Mouse (Mus musculus) CH12.LX (cell line): ENCODE measurements at regions not wholly inside any gene's neighbourhood (a gene's known extent, or its start where the extent isn't known, plus 50 kb on each side); places are given as distances from the start of the nearest gene placed in this dataset.

Source experiments
- DNase-seq: peaks from one replicate; pipeline ENCODE4 v3.0.0-alpha.2; 2013; ENCODE audit errors: extremely low read depth
- H3K27ac ChIP-seq: 2 replicates; pipeline ENCODE4 v1.5.1; 2012; ENCODE audit warnings: low read depth, mild to moderate bottlenecking, control low read depth, moderate library complexity; ENCODE audit not compliant: insufficient read depth
- H3K27me3 ChIP-seq: replicated peaks from 2 replicates; pipeline ENCODE3; 2012; ENCODE audit warnings: inconsistent platforms
- H3K36me3 ChIP-seq, 2 experiments: replicated peaks in 1 of 2; 2 replicates each; pipeline versions ENCODE3 to v1.6.1; 2012; ENCODE audit warnings: inconsistent platforms in 1 of 2, low read length in 1 of 2, mild to moderate bottlenecking in 1 of 2, mixed read lengths in 1 of 2, moderate library complexity in 1 of 2; ENCODE audit not compliant: control insufficient read depth in 1 of 2, insufficient read depth in 1 of 2
- H3K4me1 ChIP-seq, 2 experiments: 2 replicates each; pipeline ENCODE4 v1.6.1; 2012; ENCODE audit warnings: inconsistent platforms in 1 of 2, moderate library complexity in 1 of 2; ENCODE audit not compliant: insufficient read depth in 2 of 2, control insufficient read depth in 1 of 2
- H3K4me2 ChIP-seq: 2 replicates; pipeline ENCODE4 v1.6.1; 2012; ENCODE audit warnings: low read depth, mild to moderate bottlenecking, control low read depth; ENCODE audit not compliant: poor library complexity, insufficient read depth, severe bottlenecking
- H3K4me3 ChIP-seq, 3 experiments: fragments of 150-350 bp in 1 of 3; sonication (generic) in 1 of 3; replicated peaks in 1 of 3; 2 replicates each; pipeline versions ENCODE3 to v1.5.1; 2011 to 2012; ENCODE audit warnings: low read depth in 2 of 3, low read length in 2 of 3, mild to moderate bottlenecking in 2 of 3, moderate library complexity in 2 of 3, control low read depth in 1 of 3, improper control_type of control experiment in 1 of 3, inconsistent platforms in 1 of 3, mixed read lengths in 1 of 3; ENCODE audit not compliant: poor library complexity in 1 of 3
- H3K79me2 ChIP-seq: replicated peaks from 2 replicates; pipeline ENCODE4 v1.6.1; 2012; ENCODE audit warnings: mild to moderate bottlenecking, moderate library complexity; ENCODE audit not compliant: control insufficient read depth, poor library complexity, insufficient read depth, severe bottlenecking; ENCODE audit errors: extremely low read depth
- H3K9ac ChIP-seq: 2 replicates; pipeline ENCODE4 v1.6.1; 2012; ENCODE audit warnings: low read depth, mild to moderate bottlenecking, control low read depth, moderate library complexity; ENCODE audit not compliant: insufficient read depth
- H3K9me3 ChIP-seq: replicated peaks from 2 replicates; pipeline ENCODE3; 2012; ENCODE audit warnings: low read length, inconsistent platforms, mixed read lengths
- BHLHE40 ChIP-seq: IDR thresholded peaks from 2 replicates; pipeline ENCODE4 v1.6.1; 2011; ENCODE audit warnings: mild to moderate bottlenecking, low read depth, low read length, improper control_type of control experiment
- CHD1 ChIP-seq: IDR thresholded peaks from 2 replicates; pipeline ENCODE4 v1.6.1; 2012; ENCODE audit warnings: low read depth, low read length, improper control_type of control experiment, inconsistent platforms
- CHD2 ChIP-seq: IDR thresholded peaks from 2 replicates; pipeline ENCODE4 v1.6.1; 2011; ENCODE audit warnings: low read length, improper control_type of control experiment
- ELF1 ChIP-seq: IDR thresholded peaks from 2 replicates; pipeline ENCODE4 v1.6.1; 2014; ENCODE audit warnings: low read depth, mild to moderate bottlenecking, inconsistent platforms, low read length, improper control_type of control experiment
- ETS1 ChIP-seq: conservative IDR thresholded peaks from 2 replicates; pipeline ENCODE4 v1.6.1; 2012; ENCODE audit warnings: low read depth, mild to moderate bottlenecking, inconsistent platforms, low read length, improper control_type of control experiment, moderate library complexity
- GABPA ChIP-seq: IDR thresholded peaks from 2 replicates; pipeline ENCODE4 v1.6.1; 2012; ENCODE audit warnings: low read depth, low read length, improper control_type of control experiment, inconsistent platforms; ENCODE audit not compliant: insufficient replicate concordance
- IRF4 ChIP-seq: IDR thresholded peaks from 2 replicates; pipeline ENCODE4 v1.6.1; 2014; ENCODE audit warnings: low read depth, mild to moderate bottlenecking, inconsistent platforms, low read length, improper control_type of control experiment
- MAFK ChIP-seq: IDR thresholded peaks from 2 replicates; pipeline ENCODE4 v1.6.1; 2011; ENCODE audit warnings: low read length, improper control_type of control experiment; ENCODE audit not compliant: insufficient replicate concordance
- MAX ChIP-seq: IDR thresholded peaks from 2 replicates; pipeline ENCODE4 v1.6.1; 2011; ENCODE audit warnings: low read length, improper control_type of control experiment
- MXI1 ChIP-seq: IDR thresholded peaks from 2 replicates; pipeline ENCODE4 v1.6.1; 2011; ENCODE audit warnings: mild to moderate bottlenecking, low read depth, low read length, improper control_type of control experiment
- MYC ChIP-seq: IDR thresholded peaks from 2 replicates; pipeline ENCODE4 v1.6.1; 2011; ENCODE audit warnings: low read depth, mild to moderate bottlenecking, improper control_type of control experiment, low read length
- NELFE ChIP-seq: IDR thresholded peaks from 2 replicates; pipeline ENCODE4 v1.6.1; 2011; ENCODE audit warnings: low read depth, low read length, improper control_type of control experiment
- NRF1 ChIP-seq: IDR thresholded peaks from 2 replicates; pipeline ENCODE4 v1.6.1; 2014; ENCODE audit warnings: low read depth, mild to moderate bottlenecking, inconsistent platforms, low read length, improper control_type of control experiment, moderate library complexity
- POLR2A ChIP-seq: IDR thresholded peaks from 2 replicates; pipeline ENCODE4 v1.6.1; 2011; ENCODE audit warnings: low read depth, mild to moderate bottlenecking, improper control_type of control experiment, low read length
- RCOR1 ChIP-seq: conservative IDR thresholded peaks from 2 replicates; pipeline ENCODE4 v1.6.1; 2012; ENCODE audit warnings: low read depth, mild to moderate bottlenecking, inconsistent platforms, low read length, improper control_type of control experiment
- SIN3A ChIP-seq: IDR thresholded peaks from 2 replicates; pipeline ENCODE4 v1.6.1; 2012; ENCODE audit warnings: low read length, improper control_type of control experiment, inconsistent platforms
- SMC3 ChIP-seq: IDR thresholded peaks from 2 replicates; pipeline ENCODE4 v1.6.1; 2011; ENCODE audit warnings: low read depth, low read length, improper control_type of control experiment
- USF1 ChIP-seq: IDR thresholded peaks from 2 replicates; pipeline ENCODE4 v1.6.1; 2014; ENCODE audit warnings: low read depth, mild to moderate bottlenecking, inconsistent platforms, low read length, improper control_type of control experiment
- USF2 ChIP-seq: conservative IDR thresholded peaks from 2 replicates; pipeline ENCODE4 v1.6.1; 2011; ENCODE audit warnings: low read depth, low read length, improper control_type of control experiment
- dilution Hi-C: fragments of 300-500 bp; cut with MboI; formaldehyde crosslinking; loops from 2 replicates; pipeline ENCODE4 v1.14.3; 2020; ENCODE audit warnings: low sequenced_read_pairs; ENCODE audit not compliant: extremely low pct_unique_long_range_greater_than_20kb, extremely low pct_ligation_motif_present
- in situ Hi-C: fragments of 300-500 bp; cut with MboI; formaldehyde crosslinking; loops from 3 replicates; pipeline ENCODE4 v1.14.3; 2019; ENCODE audit warnings: low sequenced_read_pairs, low pct_ligation_motif_present, low pct_unique_long_range_greater_than_20kb, mixed read lengths

- DNase-seq = no peak
- TF ChIP-seq MAFK (no peak), MYC (no peak), MXI1 (no peak), NRF1 (no peak)
- Histone ChIP-seq H3K79me2 (no peaks in the 10 kb centered on the region), H3K4me3 (no peak overlapping the region), H3K27ac (no peak overlapping the region), H3K36me3 (no peaks in the 10 kb centered on the region), H3K4me2 (no peak overlapping the region), H3K27me3 (no peaks in the 10 kb centered on the region), H3K9me3 (no peaks in the 10 kb centered on the region), H3K9ac (no peak overlapping the region), H3K4me1 (no peaks in the 10 kb centered on the region)
- in situ Hi-C loops (no loop called here), dilution Hi-C loops (no loop called here)
Observed at GRCm38 (mm10) chr13:15806925-15807324, 204.7 kb upstream of the Inhba start.

- Histone ChIP-seq H3K4me3 (no peak overlapping the region), H3K27me3 (no peaks in the 10 kb centered on the region), H3K36me3 (no peaks in the 10 kb centered on the region), H3K9me3 (no peaks in the 10 kb centered on the region), H3K9ac (no peak overlapping the region), H3K79me2 (no peaks in the 10 kb centered on the region), H3K27ac (no peak overlapping the region), H3K4me2 (no peak overlapping the region), H3K4me1 (peaks cover 0 to 4% of the 10 kb centered on the region in 2 experiments; a peak in 1 of 4 replicates)
- in situ Hi-C loops (no loop called here), dilution Hi-C loops (no loop called here)
- DNase-seq = no peak
- TF ChIP-seq ETS1 (no peak), GABPA (no peak), CHD1 (no peak), NELFE (no peak), RCOR1 (no peak), IRF4 (no peak), MAX (no peak), BHLHE40 (no peak), SIN3A (no peak), POLR2A (no peak)
Observed at GRCm38 (mm10) chr13:15822261-15822850, 189.3 kb upstream of the Inhba start.

GRCm38 (mm10) chr13:15845806-15846205 is 165.8 kb upstream of the Inhba start:
- Histone ChIP-seq H3K36me3 (no peaks in the 10 kb centered on the region), H3K4me2 (no peak overlapping the region), H3K4me3 (no peak overlapping the region), H3K4me1 (peaks cover 0 to 13% of the 10 kb centered on the region in 2 experiments; a peak in 2 of 4 replicates), H3K79me2 (no peaks in the 10 kb centered on the region), H3K27me3 (no peaks in the 10 kb centered on the region), H3K27ac (no peak overlapping the region), H3K9ac (no peak overlapping the region), H3K9me3 (no peaks in the 10 kb centered on the region)
- dilution Hi-C loops = no loop called here
- in situ Hi-C loops = no loop called here
- no peak for DNase-seq
- TF ChIP-seq USF1 (no peak), MYC (no peak), MXI1 (no peak), USF2 (no peak), ELF1 (no peak), SMC3 (no peak), CHD2 (no peak), ETS1 (no peak)
